Mouse (Mus musculus): ENCODE data around the gene Prrx1.
A peak's percentile ranks its signal among the peaks of the same experiment; 100 is the strongest.

The Prrx1 gene

GRCm38 (mm10) chr1:163313101-163313773 is at the start of gene Prrx1:
Prrx1 (minus strand) TSS chr1:163313710.
- no peak for DNase-seq

GRCm38 (mm10) chr1:163362202-163362601 is 48.7 kb upstream of the Prrx1 start:
- no peak for DNase-seq

GRCm38 (mm10) chr1:163361376-163361775 is 47.9 kb upstream of the Prrx1 start:
- DNase-seq = no peak

GRCm38 (mm10) chr1:163360796-163361195 is 47.3 kb upstream of the Prrx1 start:
- no peak for DNase-seq

GRCm38 (mm10) chr1:163359521-163359920 is 46.0 kb upstream of the Prrx1 start:
- DNase-seq = no peak

GRCm38 (mm10) chr1:163358165-163358564 is 44.7 kb upstream of the Prrx1 start:
- no peak for DNase-seq

GRCm38 (mm10) chr1:163357733-163358132 is 44.2 kb upstream of the Prrx1 start:
- no peak for DNase-seq

GRCm38 (mm10) chr1:163356167-163356566 is 42.7 kb upstream of the Prrx1 start:
- DNase-seq = no peak

GRCm38 (mm10) chr1:163355626-163356156 is 42.2 kb upstream of the Prrx1 start:
- DNase-seq = no peak

- no peak for DNase-seq
Measured at GRCm38 (mm10) chr1:163350988-163351387, 37.5 kb upstream of the Prrx1 start.

- no peak for DNase-seq
Measured at GRCm38 (mm10) chr1:163345541-163345940, 32.0 kb upstream of the Prrx1 start.

- DNase-seq = no peak
Measured at GRCm38 (mm10) chr1:163344931-163345330, 31.4 kb upstream of the Prrx1 start.

GRCm38 (mm10) chr1:163339219-163339561 is 25.7 kb upstream of the Prrx1 start:
- no peak for DNase-seq

- peak; percentile 20 for DNase-seq
Measured at GRCm38 (mm10) chr1:163338525-163339218, 25.2 kb upstream of the Prrx1 start.

- DNase-seq = peak; percentile 25
Measured at GRCm38 (mm10) chr1:163337821-163338220, 24.3 kb upstream of the Prrx1 start.

- no peak for DNase-seq
Measured at GRCm38 (mm10) chr1:163327279-163327678, 13.8 kb upstream of the Prrx1 start.

- DNase-seq = no peak
Measured at GRCm38 (mm10) chr1:163319669-163320571, 6.4 kb upstream of the Prrx1 start.

GRCm38 (mm10) chr1:163316920-163317319 is 3.4 kb upstream of the Prrx1 start:
- DNase-seq = no peak

GRCm38 (mm10) chr1:163314829-163315301 is 1.4 kb upstream of the Prrx1 start:
- DNase-seq = no peak

GRCm38 (mm10) chr1:163313921-163314725 is 613 bp upstream of the Prrx1 start:
- no peak for DNase-seq

- DNase-seq = peak; percentile 15
Measured at GRCm38 (mm10) chr1:163311861-163312811, 1.4 kb downstream of the Prrx1 start.
